Mouse (Mus musculus) heart, embryonic 14.5 days (tissue): Measurements from ENCODE around the gene Otx2. TPM values are rescaled to one million over a fixed set of nuclear protein-coding genes. Genes with fewer than 3 reads are reported as not detected.

Source experiments
- ATAC-seq: fragments of 200-750 bp; cut with Nextera tagmentation; 2 replicates; pipeline ENCODE4 v1.8.0; 2017; ENCODE audit warnings: low read depth, moderate TSS enrichment; ENCODE audit not compliant: insufficient number of reproducible peaks, insufficient read depth, low FRiP score
- H3K27ac ChIP-seq, 2 experiments: fragments of 200-500 bp in 1 of 2; fragments of 300-500 bp in 1 of 2; sonication (generic) in 1 of 2; replicated peaks in 1 of 2; 2 replicates each; pipeline ENCODE4 v1.5.1; 2012 to 2014; ENCODE audit warnings: low read depth in 2 of 2, low read length in 2 of 2, control low read depth in 1 of 2, mild to moderate bottlenecking in 1 of 2, mixed read lengths in 1 of 2; ENCODE audit not compliant: control insufficient read depth in 1 of 2, insufficient read depth in 1 of 2
- H3K27me3 ChIP-seq: fragments of 300-500 bp; sonication (generic); 2 replicates; pipeline ENCODE4 v1.6.1; 2014; ENCODE audit warnings: mild to moderate bottlenecking, low read length, control low read depth; ENCODE audit not compliant: control insufficient read depth, insufficient read depth
- H3K36me3 ChIP-seq: fragments of 300-500 bp; sonication (generic); 2 replicates; pipeline ENCODE4 v1.6.1; 2014; ENCODE audit warnings: mild to moderate bottlenecking, control low read depth, low read length, mixed read lengths; ENCODE audit not compliant: control insufficient read depth, insufficient read depth
- H3K4me1 ChIP-seq, 2 experiments: fragments of 200-500 bp in 1 of 2; fragments of 300-500 bp in 1 of 2; sonication (generic) in 1 of 2; 2 replicates each; pipeline ENCODE4 v1.6.1; 2012 to 2014; ENCODE audit warnings: low read length in 2 of 2, control low read depth in 1 of 2, mixed read lengths in 1 of 2; ENCODE audit not compliant: control insufficient read depth in 2 of 2, insufficient read depth in 2 of 2
- H3K4me2 ChIP-seq: fragments of 300-500 bp; sonication (generic); 2 replicates; pipeline ENCODE4 v1.6.1; 2014; ENCODE audit warnings: mild to moderate bottlenecking, low read length
- H3K4me3 ChIP-seq, 2 experiments: fragments of 200-500 bp in 1 of 2; fragments of 300-500 bp in 1 of 2; sonication (generic) in 1 of 2; 2 replicates each; pipeline ENCODE4 v1.5.1; 2012 to 2014; ENCODE audit warnings: low read length in 2 of 2, mild to moderate bottlenecking in 2 of 2, control low read depth in 1 of 2, low read depth in 1 of 2, moderate library complexity in 1 of 2; ENCODE audit not compliant: control insufficient read depth in 1 of 2, insufficient read depth in 1 of 2
- H3K9ac ChIP-seq: fragments of 300-500 bp; sonication (generic); 2 replicates; pipeline ENCODE4 v1.6.1; 2014; ENCODE audit warnings: mild to moderate bottlenecking, low read length
- H3K9me3 ChIP-seq: fragments of 300-500 bp; sonication (generic); 2 replicates; pipeline ENCODE4 v1.6.1; 2016; ENCODE audit warnings: low read length, control low read depth; ENCODE audit not compliant: control insufficient read depth
- WGBS: fragments of 180-500 bp; shearing (Covaris S2); extraction: QIAGEN DNeasy Blood & Tissue Kit; methylation state at CpG from one replicate; pipeline ENCODE4 v1.1.7; 2014; 5-methylcytosine and 5-hydroxymethylcytosine counted together
- polyA plus RNA-seq: library from polyadenylated mRNA; unstranded; fragments of >200 nt; fragmentation: Nextera tagmentation; extraction: Ambion mirVana; gene quantifications from 2 replicates; pipeline ENCODE4 v1.2.1, GENCODE M21; 2014

The Otx2 gene
- polyA plus RNA-seq, 1 experiment from 2014 or later: not detected

- Histone ChIP-seq H3K9ac (no peak overlapping the region), H3K27ac (no peak overlapping the region)
- WGBS: 4% methylated on average over 12 of the region's 12 CpGs
Observed at GRCm38 (mm10) chr14:48667396-48667795, 6.2 kb downstream of the Otx2 start.

GRCm38 (mm10) chr14:48666771-48667170, 6.8 kb downstream of the Otx2 start:
- WGBS: 1% methylated on average over 19 of the region's 19 CpGs
- peaks cover 96% of the 10 kb centered on the region for H3K27me3 ChIP-seq
- no peaks in the 10 kb centered on the region for H3K36me3 ChIP-seq
- no peak overlapping the region for H3K27ac ChIP-seq
- no peaks in the 10 kb centered on the region for H3K9me3 ChIP-seq
- H3K4me2 ChIP-seq: no peak overlapping the region
- peaks cover 2 to 9% of the 10 kb centered on the region in 2 experiments; a peak in 2 of 4 replicates for H3K4me1 ChIP-seq
- H3K9ac ChIP-seq: no peak overlapping the region
- H3K4me3 ChIP-seq: no peak overlapping the region
- no peak for ATAC-seq

More at GRCm38 (mm10) chr14:48667396-48667795, 6.2 kb downstream of the Otx2 start:
- H3K4me2 ChIP-seq: no peak overlapping the region
- ATAC-seq: no peak
- no peak overlapping the region for H3K4me3 ChIP-seq
- H3K4me1 ChIP-seq: peaks cover 2 to 6% of the 10 kb centered on the region in 2 experiments; a peak in 2 of 4 replicates
- H3K36me3 ChIP-seq: no peaks in the 10 kb centered on the region
- no peaks in the 10 kb centered on the region for H3K9me3 ChIP-seq
- H3K27me3 ChIP-seq: peaks cover 96% of the 10 kb centered on the region

- Histone ChIP-seq H3K36me3 (no peaks in the 10 kb centered on the region), H3K4me1 (peaks cover 2 to 9% of the 10 kb centered on the region in 2 experiments; a peak in 2 of 4 replicates), H3K27ac (no peak overlapping the region), H3K27me3 (peaks cover 96% of the 10 kb centered on the region), H3K9ac (no peak overlapping the region), H3K4me3 (peak overlapping the region in 1 of 2 experiments; percentile 0; a peak in 1 of 4 replicates), H3K4me2 (no peak overlapping the region), H3K9me3 (no peaks in the 10 kb centered on the region)
- no peak for ATAC-seq
- WGBS: under 1% methylated on average over 52 of the region's 52 CpGs
Observed at GRCm38 (mm10) chr14:48665816-48666661, 7.6 kb downstream of the Otx2 start.

- no peak for ATAC-seq
- no peaks in the 10 kb centered on the region for H3K36me3 ChIP-seq
- 0 out of 4 replicates have a peak overlapping the region, but pooled peaks of 1 of the 2 experiments have one; percentile 11 for H3K4me3 ChIP-seq
- H3K9me3 ChIP-seq: no peaks in the 10 kb centered on the region
- peaks cover 2 to 9% of the 10 kb centered on the region in 2 experiments; a peak in 2 of 4 replicates for H3K4me1 ChIP-seq
- under 1% methylated on average over 50 of the region's 50 CpGs for WGBS
- no peak overlapping the region for H3K27ac ChIP-seq
- H3K4me2 ChIP-seq: peak overlapping the region; percentile 25; the same call in 1 of the 2 replicates
- no peak overlapping the region; the same call in 1 of the 2 replicates for H3K9ac ChIP-seq
- peaks cover 96% of the 10 kb centered on the region for H3K27me3 ChIP-seq
Observed at GRCm38 (mm10) chr14:48664841-48665815, 8.5 kb downstream of the Otx2 start.

GRCm38 (mm10) chr14:48664001-48664810, 9.4 kb downstream of the Otx2 start:
- ATAC-seq: no peak
- H3K9me3 ChIP-seq: no peaks in the 10 kb centered on the region
- H3K4me1 ChIP-seq: peaks cover 2 to 9% of the 10 kb centered on the region in 2 experiments; a peak in 2 of 4 replicates
- no peak overlapping the region for H3K4me3 ChIP-seq
- no peaks in the 10 kb centered on the region for H3K36me3 ChIP-seq
- H3K27me3 ChIP-seq: peaks cover 96% of the 10 kb centered on the region
- no peak overlapping the region for H3K9ac ChIP-seq
- no peak overlapping the region for H3K27ac ChIP-seq
- 2% methylated on average over 14 of the region's 14 CpGs for WGBS
- H3K4me2 ChIP-seq: peak overlapping the region; percentile 25; the same call in 1 of the 2 replicates

GRCm38 (mm10) chr14:48663531-48663930, 10.1 kb downstream of the Otx2 start:
- H3K9me3 ChIP-seq: no peaks in the 10 kb centered on the region
- no peak overlapping the region for H3K4me3 ChIP-seq
- no peak overlapping the region for H3K27ac ChIP-seq
- peaks cover 2 to 9% of the 10 kb centered on the region in 2 experiments; a peak in 2 of 4 replicates for H3K4me1 ChIP-seq
- WGBS: 7% methylated on average over 4 of the region's 4 CpGs
- no peak overlapping the region for H3K9ac ChIP-seq
- H3K36me3 ChIP-seq: no peaks in the 10 kb centered on the region
- H3K27me3 ChIP-seq: peaks cover 96% of the 10 kb centered on the region
- H3K4me2 ChIP-seq: no peak overlapping the region
- ATAC-seq: no peak
